Mouse (Mus musculus) heart, adult 2 months (tissue): ENCODE data around the gene Trpc6.

Experiments used
- CTCF ChIP-seq: fragments of 200-600 bp; IDR thresholded peaks from 2 replicates; pipeline ENCODE4 v1.8.1; 2022; ENCODE audit warnings: antibody characterized with exemption, mild to moderate bottlenecking, moderate library complexity
- EP300 ChIP-seq: fragments of 200-500 bp; IDR thresholded peaks from 2 replicates; pipeline ENCODE4 v1.6.1; 2011; ENCODE audit warnings: low read depth, low read length, control low read depth; ENCODE audit not compliant: insufficient read depth

DNA sequence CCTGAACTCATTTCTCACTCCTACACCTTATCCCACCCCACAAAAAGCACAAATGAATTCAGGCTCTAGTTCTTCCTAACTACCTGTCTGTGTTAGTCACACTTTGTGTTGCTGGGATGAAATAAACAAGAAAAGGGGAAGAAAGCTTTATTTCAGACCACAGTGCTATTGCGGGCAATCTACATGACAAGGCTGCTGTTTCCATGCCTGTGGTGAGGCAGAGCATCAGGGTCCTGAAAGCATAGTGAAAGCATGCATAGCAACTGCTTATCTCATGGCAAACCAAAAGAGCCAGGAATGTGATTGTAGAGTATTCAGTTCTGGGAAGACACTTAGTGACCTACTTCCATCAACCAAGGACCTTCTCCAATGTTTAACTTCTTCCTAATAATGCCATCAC is 10.3 kb upstream of the Trpc6 start:
- TF ChIP-seq EP300, result no peak
- no peak for TF ChIP-seq CTCF
